Mouse (Mus musculus) midbrain, postnatal 0 days (tissue): Measurements from ENCODE around the gene 4930595D18Rik. TPM values are rescaled to one million over a fixed set of nuclear protein-coding genes. Genes with fewer than 3 reads are reported as not detected.

Experiments used
- ATAC-seq: fragments of 200-750 bp; cut with Nextera tagmentation; 2 replicates; pipeline ENCODE4 v1.8.0; 2017; ENCODE audit warnings: moderate number of reproducible peaks, mild to moderate bottlenecking, moderate TSS enrichment, moderate library complexity; ENCODE audit not compliant: low FRiP score
- DNase-seq: peaks from one replicate; pipeline ENCODE4 v3.0.0-alpha.2; 2015; ENCODE audit warnings: low spot score
- H3K27ac ChIP-seq: fragments of 300-500 bp; sonication (generic); 2 replicates; pipeline ENCODE4 v1.5.1; 2014; ENCODE audit warnings: low read depth, mild to moderate bottlenecking, low read length, mixed read lengths
- H3K27me3 ChIP-seq: fragments of 300-500 bp; sonication (generic); 2 replicates; pipeline ENCODE4 v1.6.1; 2014; ENCODE audit warnings: low read length, control low read depth, mixed read lengths; ENCODE audit not compliant: insufficient read depth
- H3K36me3 ChIP-seq: fragments of 300-500 bp; sonication (generic); 2 replicates; pipeline ENCODE4 v1.6.1; 2014; ENCODE audit warnings: low read length, control low read depth, mixed read lengths; ENCODE audit not compliant: insufficient read depth
- H3K4me1 ChIP-seq: fragments of 300-500 bp; sonication (generic); 2 replicates; pipeline ENCODE4 v1.6.1; 2014; ENCODE audit warnings: mild to moderate bottlenecking, control low read depth, antibody characterized with exemption, low read length, mixed read lengths; ENCODE audit not compliant: insufficient read depth
- H3K4me2 ChIP-seq: fragments of 300-500 bp; sonication (generic); 2 replicates; pipeline ENCODE4 v1.6.1; 2014; ENCODE audit warnings: low read depth, mild to moderate bottlenecking, low read length, mixed read lengths; ENCODE audit not compliant: poor library complexity, severe bottlenecking
- H3K4me3 ChIP-seq: fragments of 300-500 bp; sonication (generic); 2 replicates; pipeline ENCODE4 v1.5.1; 2014; ENCODE audit warnings: low read depth, mild to moderate bottlenecking, low read length, moderate library complexity
- H3K9ac ChIP-seq: fragments of 300-500 bp; sonication (generic); replicated peaks from 2 replicates; pipeline ENCODE4 v1.6.1; 2014; ENCODE audit warnings: mild to moderate bottlenecking, low read length, moderate library complexity, mixed read lengths; ENCODE audit not compliant: poor library complexity, severe bottlenecking
- H3K9me3 ChIP-seq: fragments of 300-500 bp; sonication (generic); 2 replicates; pipeline ENCODE4 v1.6.1; 2016; ENCODE audit warnings: low read length, control low read depth
- CTCF ChIP-seq: IDR thresholded peaks from 2 replicates; pipeline ENCODE4 v1.5.1; 2016; ENCODE audit warnings: antibody characterized with exemption, mild to moderate bottlenecking
- WGBS: fragments of 180-500 bp; shearing (Covaris S2); extraction: QIAGEN DNeasy Blood & Tissue Kit; methylation state at CpG from one replicate; pipeline ENCODE4 v1.1.7; 2014; 5-methylcytosine and 5-hydroxymethylcytosine counted together
- polyA plus RNA-seq: library from polyadenylated mRNA; unstranded; fragments of >200 nt; fragmentation: Nextera tagmentation; extraction: Ambion mirVana; gene quantifications from 2 replicates; pipeline ENCODE4 v1.2.1, GENCODE M21; 2015
- total RNA-seq: library from RNA; depleted of rRNA; stranded (reverse); fragments of >200 nt; gene quantifications from 2 replicates; pipeline ENCODE4 v1.2.3, GENCODE M21; 2014; rRNA removed

4930595D18Rik gene
- total and polyA plus RNA-seq, 2 experiments from 2014 or later = 0.20 TPM; not detected in 1

GRCm38 (mm10) chr12:111111176-111111575 lies 73.1 kb downstream of the 4930595D18Rik start:
- Histone ChIP-seq H3K27ac (no peak overlapping the region), H3K4me1 (no peaks in the 10 kb centered on the region), H3K9ac (no peak overlapping the region), H3K4me2 (no peak overlapping the region), H3K36me3 (peaks cover 46% of the 10 kb centered on the region), H3K4me3 (no peak overlapping the region), H3K27me3 (no peaks in the 10 kb centered on the region), H3K9me3 (no peaks in the 10 kb centered on the region)
- ATAC-seq (no peak), DNase-seq (no peak)
- no peak for TF ChIP-seq CTCF
- WGBS = 89% methylated on average over 8 of the region's 8 CpGs

Other genes with a start within 250 kb of the 4930595D18Rik start
- 11.8 and 14.0 TPM in 2 replicates for gene Ankrd9, start 205.5 kb downstream of the 4930595D18Rik start, total RNA-seq
- 12.1 and 13.4 TPM in 2 replicates for gene Ankrd9, start 205.5 kb downstream of the 4930595D18Rik start, polyA plus RNA-seq
- 11.3 and 14.9 TPM in 2 replicates for gene Rcor1, start 145.1 kb downstream of the 4930595D18Rik start, total RNA-seq
- 2.5 and 2.7 TPM in 2 replicates for gene Rcor1, start 145.1 kb downstream of the 4930595D18Rik start, polyA plus RNA-seq
- 39.1 and 40.2 TPM in 2 replicates for gene Traf3, start 18.1 kb downstream of the 4930595D18Rik start, total RNA-seq
- 13.0 and 14.9 TPM in 2 replicates for gene Traf3, start 18.1 kb downstream of the 4930595D18Rik start, polyA plus RNA-seq
- 45.2 and 65.8 TPM in 2 replicates for gene Amn, start 86.6 kb upstream of the 4930595D18Rik start, total RNA-seq
- gene Amn, start 86.6 kb upstream of the 4930595D18Rik start, polyA plus RNA-seq = 82.7 and 101 TPM in 2 replicates
- 190 and 259 TPM in 2 replicates for gene Cdc42bpb, start 193.2 kb upstream of the 4930595D18Rik start, total RNA-seq
- gene Cdc42bpb, start 193.2 kb upstream of the 4930595D18Rik start, polyA plus RNA-seq = 35.4 and 36.4 TPM in 2 replicates
- gene Lbhd2, start 222.3 kb upstream of the 4930595D18Rik start, total RNA-seq = 4.4 and 6.4 TPM in 2 replicates
- 18.2 and 19.9 TPM in 2 replicates for gene Lbhd2, start 222.3 kb upstream of the 4930595D18Rik start, polyA plus RNA-seq
- gene Exoc3l4, start 232.5 kb upstream of the 4930595D18Rik start, total RNA-seq = 2.4 and 3.3 TPM in 2 replicates
- 1.7 and 2.8 TPM in 2 replicates for gene Exoc3l4, start 232.5 kb upstream of the 4930595D18Rik start, polyA plus RNA-seq